Mouse (Mus musculus) embryonic facial prominence, embryonic 15.5 days (tissue): ENCODE results near the gene Pmpca. TPM values are rescaled to one million over a fixed set of nuclear protein-coding genes. Genes with fewer than 3 reads are reported as not detected.
A peak's percentile ranks its signal among the peaks of the same experiment; 100 is the strongest.

Source experiments
- ATAC-seq: fragments of 200-750 bp; cut with Nextera tagmentation; 2 replicates; pipeline ENCODE4 v1.8.0; 2017; ENCODE audit warnings: low read depth, moderate TSS enrichment; ENCODE audit not compliant: insufficient number of reproducible peaks, low FRiP score, low TSS enrichment
- H3K27ac ChIP-seq: fragments of 300-500 bp; sonication (generic); replicated peaks from 2 replicates; pipeline ENCODE4 v1.5.1; 2015; ENCODE audit warnings: mild to moderate bottlenecking, inconsistent platforms
- H3K27me3 ChIP-seq: fragments of 300-500 bp; sonication (generic); 2 replicates; pipeline ENCODE4 v1.6.1; 2015; ENCODE audit warnings: inconsistent platforms
- H3K36me3 ChIP-seq: fragments of 300-500 bp; sonication (generic); 2 replicates; pipeline ENCODE4 v1.6.1; 2015; ENCODE audit warnings: mild to moderate bottlenecking, inconsistent platforms
- H3K4me1 ChIP-seq: fragments of 300-500 bp; sonication (generic); 2 replicates; pipeline ENCODE4 v1.6.1; 2015; ENCODE audit warnings: inconsistent platforms
- H3K4me2 ChIP-seq: fragments of 300-500 bp; sonication (generic); replicated peaks from 2 replicates; pipeline ENCODE4 v1.6.1; 2015; ENCODE audit warnings: mild to moderate bottlenecking, inconsistent platforms
- H3K4me3 ChIP-seq: fragments of 300-500 bp; sonication (generic); replicated peaks from 2 replicates; pipeline ENCODE4 v1.5.1; 2015; ENCODE audit warnings: mild to moderate bottlenecking, inconsistent platforms
- H3K9ac ChIP-seq: fragments of 300-500 bp; sonication (generic); 2 replicates; pipeline ENCODE4 v1.6.1; 2015; ENCODE audit warnings: inconsistent platforms
- H3K9me3 ChIP-seq: fragments of 300-500 bp; sonication (generic); replicated peaks from 2 replicates; pipeline ENCODE4 v1.6.1; 2016; ENCODE audit warnings: inconsistent platforms
- WGBS: fragments of 180-500 bp; shearing (Covaris S2); methylation state at CpG from one replicate; pipeline ENCODE4 v1.1.7; 2015; 5-methylcytosine and 5-hydroxymethylcytosine counted together
- polyA plus RNA-seq: library from polyadenylated mRNA; unstranded; fragments of >200 nt; fragmentation: Nextera tagmentation; extraction: Ambion mirVana; gene quantifications from 2 replicates; pipeline ENCODE4 v1.2.1, GENCODE M21; 2015

Pmpca gene
- polyA plus RNA-seq, 1 experiment from 2014 or later = 90.4 TPM

GRCm38 (mm10) chr2:26434791-26435572 lies 45.8 kb downstream of the Pmpca start:
- WGBS = 96% methylated on average over 7 of the region's 7 CpGs
- Histone ChIP-seq H3K27ac (no peak overlapping the region), H3K4me1 (peaks cover 19% of the 10 kb centered on the region), H3K36me3 (peaks cover 91% of the 10 kb centered on the region), H3K9me3 (no peaks in the 10 kb centered on the region), H3K4me3 (no peak overlapping the region), H3K4me2 (no peak overlapping the region), H3K27me3 (no peaks in the 10 kb centered on the region), H3K9ac (no peak overlapping the region)
- no peak for ATAC-seq

GRCm38 (mm10) chr2:26437221-26437620 lies 48.1 kb downstream of the Pmpca start:
- no peak overlapping the region for H3K27ac ChIP-seq
- ATAC-seq = no peak
- no peak overlapping the region for H3K9ac ChIP-seq
- no peaks in the 10 kb centered on the region for H3K9me3 ChIP-seq
- no peak overlapping the region for H3K4me2 ChIP-seq
- no peaks in the 10 kb centered on the region for H3K27me3 ChIP-seq
- 65% methylated on average over 4 of the region's 4 CpGs for WGBS
- H3K4me3 ChIP-seq = no peak overlapping the region
- peaks cover 91% of the 10 kb centered on the region for H3K36me3 ChIP-seq
- peaks cover 19% of the 10 kb centered on the region for H3K4me1 ChIP-seq

GRCm38 (mm10) chr2:26438373-26438772 lies 49.2 kb downstream of the Pmpca start:
- peaks cover 25% of the 10 kb centered on the region for H3K4me1 ChIP-seq
- no peak overlapping the region for H3K4me2 ChIP-seq
- no peak overlapping the region for H3K4me3 ChIP-seq
- H3K27ac ChIP-seq = no peak overlapping the region
- H3K36me3 ChIP-seq = peaks cover 81% of the 10 kb centered on the region
- no peaks in the 10 kb centered on the region for H3K9me3 ChIP-seq
- no peaks in the 10 kb centered on the region for H3K27me3 ChIP-seq
- WGBS = 83% methylated on average over 7 of the region's 7 CpGs
- ATAC-seq = peak; percentile 31; the same call in 1 of the 2 replicates
- no peak overlapping the region for H3K9ac ChIP-seq

- H3K9ac ChIP-seq = no peak overlapping the region
- peaks cover 36% of the 10 kb centered on the region for H3K4me1 ChIP-seq
- WGBS = 94% methylated on average over 6 of the region's 6 CpGs
- H3K27me3 ChIP-seq = no peaks in the 10 kb centered on the region
- H3K4me2 ChIP-seq = no peak overlapping the region
- no peak overlapping the region for H3K27ac ChIP-seq
- peaks cover 68% of the 10 kb centered on the region for H3K36me3 ChIP-seq
- H3K4me3 ChIP-seq = no peak overlapping the region
- ATAC-seq = no peak
- no peaks in the 10 kb centered on the region for H3K9me3 ChIP-seq
These were observed 50.5 kb downstream of the Pmpca start for GRCm38 (mm10) chr2:26439671-26440070.

- no peak overlapping the region for H3K27ac ChIP-seq
- no peaks in the 10 kb centered on the region for H3K27me3 ChIP-seq
- 100% methylated on average over 4 of the region's 4 CpGs for WGBS
- no peak overlapping the region for H3K4me3 ChIP-seq
- no peak overlapping the region for H3K4me2 ChIP-seq
- ATAC-seq = no peak
- peaks cover 40% of the 10 kb centered on the region for H3K4me1 ChIP-seq
- H3K9me3 ChIP-seq = no peaks in the 10 kb centered on the region
- peaks cover 52% of the 10 kb centered on the region for H3K36me3 ChIP-seq
- H3K9ac ChIP-seq = no peak overlapping the region
These were observed 52.1 kb downstream of the Pmpca start for GRCm38 (mm10) chr2:26441261-26441660.

GRCm38 (mm10) chr2:26441688-26442087 lies 52.5 kb downstream of the Pmpca start:
- 66% methylated on average over 5 of the region's 5 CpGs for WGBS

GRCm38 (mm10) chr2:26442843-26443242 lies 53.7 kb downstream of the Pmpca start:
- no peak overlapping the region for H3K4me2 ChIP-seq
- WGBS = 74% methylated on average over 1 of the region's 1 CpGs
- H3K27me3 ChIP-seq = no peaks in the 10 kb centered on the region
- H3K4me1 ChIP-seq = peaks cover 47% of the 10 kb centered on the region
- no peak overlapping the region for H3K27ac ChIP-seq
- H3K9me3 ChIP-seq = no peaks in the 10 kb centered on the region
- H3K4me3 ChIP-seq = no peak overlapping the region
- ATAC-seq = no peak
- peaks cover 42% of the 10 kb centered on the region for H3K36me3 ChIP-seq
- H3K9ac ChIP-seq = no peak overlapping the region

More at GRCm38 (mm10) chr2:26441688-26442087, 52.5 kb downstream of the Pmpca start:
- H3K4me3 ChIP-seq = no peak overlapping the region
- peaks cover 51% of the 10 kb centered on the region for H3K36me3 ChIP-seq
- no peaks in the 10 kb centered on the region for H3K27me3 ChIP-seq
- no peak overlapping the region for H3K27ac ChIP-seq
- H3K4me1 ChIP-seq = peaks cover 44% of the 10 kb centered on the region
- no peaks in the 10 kb centered on the region for H3K9me3 ChIP-seq
- no peak overlapping the region for H3K9ac ChIP-seq
- no peak overlapping the region for H3K4me2 ChIP-seq
- ATAC-seq = no peak

- Histone ChIP-seq H3K4me3 (peak overlapping the region; percentile 93), H3K9me3 (no peaks in the 10 kb centered on the region), H3K9ac (peak overlapping the region; percentile 82; the same call in 1 of the 2 replicates), H3K4me2 (peak overlapping the region; percentile 71), H3K27ac (no peak overlapping the region), H3K4me1 (peaks cover 41% of the 10 kb centered on the region), H3K36me3 (peaks cover 39% of the 10 kb centered on the region), H3K27me3 (no peaks in the 10 kb centered on the region)
- ATAC-seq = no peak
- 37% methylated on average over 3 of the region's 3 CpGs for WGBS
These were observed 54.7 kb downstream of the Pmpca start for GRCm38 (mm10) chr2:26443876-26444275.

GRCm38 (mm10) chr2:26444368-26444767 lies 55.2 kb downstream of the Pmpca start:
- peaks cover 38% of the 10 kb centered on the region for H3K4me1 ChIP-seq
- H3K36me3 ChIP-seq = peaks cover 34% of the 10 kb centered on the region
- peak overlapping the region; percentile 91 for H3K27ac ChIP-seq
- ATAC-seq = no peak
- H3K4me2 ChIP-seq = peak overlapping the region; percentile 71
- H3K9ac ChIP-seq = peak overlapping the region; percentile 82
- peak overlapping the region; percentile 93 for H3K4me3 ChIP-seq
- 3% methylated on average over 15 of the region's 15 CpGs for WGBS
- no peaks in the 10 kb centered on the region for H3K9me3 ChIP-seq
- no peaks in the 10 kb centered on the region for H3K27me3 ChIP-seq

- WGBS = under 1% methylated on average over 60 of the region's 61 CpGs
- Histone ChIP-seq H3K36me3 (peaks cover 26% of the 10 kb centered on the region), H3K27ac (peak within 1 kb of the TSS; percentile 91), H3K4me3 (peak within 1 kb of the TSS; percentile 93), H3K4me1 (peaks cover 35% of the 10 kb centered on the region), H3K9me3 (no peaks in the 10 kb centered on the region), H3K4me2 (peak within 1 kb of the TSS; percentile 80), H3K9ac (peak within 1 kb of the TSS; percentile 82), H3K27me3 (no peaks in the 10 kb centered on the region)
- peak; percentile 94 for ATAC-seq
These were observed 56.0 kb downstream of the Pmpca start, which contains the start of gene Sec16a for GRCm38 (mm10) chr2:26444946-26445665. Sec16a (minus strand) TSS chr2:26445216.

GRCm38 (mm10) chr2:26445666-26446445 lies 56.7 kb downstream of the Pmpca start:
- under 1% methylated on average over 44 of the region's 44 CpGs for WGBS
- H3K4me2 ChIP-seq = peak overlapping the region; percentile 80
- peaks cover 35% of the 10 kb centered on the region for H3K4me1 ChIP-seq
- H3K4me3 ChIP-seq = peak overlapping the region; percentile 66
- peaks cover 19% of the 10 kb centered on the region for H3K36me3 ChIP-seq
- peak overlapping the region; percentile 52 for H3K9ac ChIP-seq
- H3K9me3 ChIP-seq = no peaks in the 10 kb centered on the region
- H3K27ac ChIP-seq = peak overlapping the region; percentile 91
- H3K27me3 ChIP-seq = no peaks in the 10 kb centered on the region
- ATAC-seq = peak; percentile 91
